Mouse (Mus musculus): ENCODE data around the gene Olfr220.

The Olfr220 gene

GRCm38 (mm10) chr1:174441782-174442181 is at the start of gene Olfr220:
Gene Olfr220, plus strand, starts transcription at chr1:174442082.
- DNase-seq (ENCODE audit: low spot score in 2 of 2): no peak

- no peak for DNase-seq (ENCODE audit: low spot score in 2 of 2)
Observed at GRCm38 (mm10) chr1:174422959-174423358, 18.9 kb upstream of the Olfr220 start.

GRCm38 (mm10) chr1:174423764-174424163 is 18.1 kb upstream of the Olfr220 start, which contains the start of gene Olfr414:
Gene Olfr414, plus strand, starts transcription at chr1:174424064.
- DNase-seq (ENCODE audit: low spot score in 2 of 2): no peak

- DNase-seq (ENCODE audit: low spot score in 2 of 2): no peak
Observed at GRCm38 (mm10) chr1:174426180-174426986, 15.5 kb upstream of the Olfr220 start.

GRCm38 (mm10) chr1:174427402-174427801 is 14.5 kb upstream of the Olfr220 start:
- DNase-seq (ENCODE audit: low spot score in 2 of 2): no peak

GRCm38 (mm10) chr1:174428407-174428806 is 13.5 kb upstream of the Olfr220 start:
- DNase-seq (ENCODE audit: low spot score in 2 of 2): no peak

GRCm38 (mm10) chr1:174434121-174434520 is 7.8 kb upstream of the Olfr220 start:
- DNase-seq (ENCODE audit: low spot score in 2 of 2): no peak

- no peak for DNase-seq (ENCODE audit: low spot score in 2 of 2)
Observed at GRCm38 (mm10) chr1:174455100-174455499, 13.2 kb downstream of the Olfr220 start.

GRCm38 (mm10) chr1:174465385-174465784 is 23.5 kb downstream of the Olfr220 start:
- DNase-seq (ENCODE audit: low spot score in 2 of 2): no peak

- DNase-seq (ENCODE audit: low spot score in 2 of 2): no peak
Observed at GRCm38 (mm10) chr1:174466240-174466639, 24.4 kb downstream of the Olfr220 start.

- no peak for DNase-seq (ENCODE audit: low spot score in 2 of 2)
Observed at GRCm38 (mm10) chr1:174469736-174470135, 27.9 kb downstream of the Olfr220 start.

GRCm38 (mm10) chr1:174482567-174482966 is 40.7 kb downstream of the Olfr220 start:
- DNase-seq (ENCODE audit: low spot score in 2 of 2): no peak

- DNase-seq (ENCODE audit: low spot score in 2 of 2): no peak
Observed at GRCm38 (mm10) chr1:174500064-174500463, 58.2 kb downstream of the Olfr220 start.

Data from urinary bladder, postnatal 4 days (tissue).